Mouse (Mus musculus) gastrocnemius, postnatal 36 days (tissue): ENCODE measurements around the gene Snx29. TPM values are rescaled to one million over a fixed set of nuclear protein-coding genes. Genes with fewer than 3 reads are reported as not detected.
"Not testable (repeated sequence)": the region's sequence is repeated elsewhere in the genome, so short reads cannot be mapped to it uniquely, and the experiment has no call there.

Source experiments
- DNase-seq, 2 experiments: peaks; one replicate each; pipeline ENCODE4 v3.0.0; 2022
- intact Hi-C: fragments of 180-260 bp; cut with DNase I; formaldehyde crosslinking; loops from one replicate; pipeline ENCODE4 v1.15.1; 2025
- total RNA-seq, 2 experiments: library from RNA; stranded (reverse); gene quantifications; 2 replicates each; pipeline ENCODE4 v1.2.3; 2021

Gene Snx29
- total RNA-seq, 2 experiments from 2014 or later, result 7.8 to 10.7 TPM

GRCm38 (mm10) chr16:11570072-11570471 lies 247.4 kb downstream of the Snx29 start:
- DNase-seq, result no peak
- intact Hi-C loops, result no loop called here

DNA sequence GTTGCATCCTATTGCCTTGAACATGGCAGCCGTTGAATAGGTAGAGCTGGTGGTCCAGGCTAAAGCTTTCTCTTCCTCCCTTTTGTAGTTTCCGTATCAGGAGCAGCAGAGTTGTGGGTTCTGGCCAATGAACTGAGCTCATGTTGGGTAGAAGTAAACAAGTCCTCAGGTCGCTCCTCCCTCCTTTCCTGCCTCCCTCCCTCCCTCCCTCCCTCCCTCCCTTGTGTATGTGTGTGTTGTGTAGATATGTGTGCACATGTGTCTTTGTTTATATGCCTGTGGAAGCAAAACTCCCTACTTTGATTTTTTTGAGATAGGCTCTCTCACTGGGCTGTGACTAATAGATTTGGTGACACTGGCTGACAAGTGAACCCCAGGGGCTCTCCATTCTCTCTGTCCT lies 251.8 kb downstream of the Snx29 start:
- DNase-seq, result no peak
- intact Hi-C loops, result no loop called here

GRCm38 (mm10) chr16:11575733-11576132 lies 253.0 kb downstream of the Snx29 start:
- intact Hi-C loops, DNase-seq: not testable (repeated sequence)

DNA sequence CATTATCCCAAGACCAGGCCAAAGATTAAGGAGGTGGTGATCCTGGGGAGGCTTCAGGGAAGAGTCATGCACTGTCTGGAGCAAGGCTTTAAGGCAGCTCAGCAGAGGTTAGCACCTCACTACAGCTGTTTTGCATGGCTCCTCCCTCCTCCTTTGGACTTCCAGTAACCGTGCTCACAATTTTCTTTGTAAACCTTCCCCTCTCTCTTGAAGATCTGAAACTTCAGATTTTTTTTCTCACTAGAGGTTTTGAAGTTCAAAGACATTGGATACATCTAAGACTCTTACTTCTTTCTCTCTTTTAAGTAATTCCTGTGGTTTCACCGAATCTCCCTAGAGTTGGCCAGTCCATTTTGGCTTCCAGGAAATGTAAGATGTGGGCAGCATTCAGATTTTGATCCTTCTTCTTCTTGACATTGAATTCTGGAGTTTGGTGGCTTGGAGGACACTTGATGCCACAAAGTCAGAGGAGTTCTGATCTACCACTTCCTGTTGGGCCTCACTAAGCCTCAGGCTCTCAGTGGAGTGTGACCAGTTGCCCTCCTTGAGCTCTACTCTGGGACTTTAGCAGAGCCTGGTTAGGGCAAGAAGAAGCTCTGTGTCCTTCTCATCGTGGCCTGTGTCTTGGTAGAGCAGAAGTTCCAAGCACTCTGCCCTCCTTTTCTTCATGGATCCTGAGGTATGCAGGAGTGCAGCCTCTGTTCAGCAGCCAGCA lies 255.0 kb downstream of the Snx29 start:
- no peak for DNase-seq
- intact Hi-C loops, result no loop called here

DNA sequence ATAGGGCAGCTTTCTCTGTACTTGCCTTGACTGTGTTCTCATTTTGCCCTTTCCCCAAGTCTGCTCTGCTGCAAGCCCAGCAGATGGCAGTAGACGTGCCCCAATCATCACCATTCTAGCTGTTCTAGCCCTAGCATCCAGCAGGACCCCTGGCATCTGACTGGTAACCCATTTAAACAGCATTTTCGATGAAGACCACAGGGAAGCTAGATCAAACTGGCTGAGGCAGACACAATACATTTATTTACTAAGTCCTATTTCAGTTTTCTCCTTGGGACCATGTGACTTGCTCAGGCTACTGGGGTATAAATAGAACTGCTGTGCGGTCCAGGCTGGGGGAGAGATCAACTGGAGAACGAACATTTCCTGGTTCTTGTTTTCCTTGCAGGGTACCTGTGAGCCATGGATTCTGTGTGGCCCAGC lies 257.0 kb downstream of the Snx29 start:
- DNase-seq, result peak in 1 of 2 experiments; percentile 22

GRCm38 (mm10) chr16:11583941-11584639 lies 261.4 kb downstream of the Snx29 start:
- intact Hi-C loops, result no loop called here
- DNase-seq, result no peak

More for the DNA sequence above, 257.0 kb downstream of the Snx29 start:
- intact Hi-C loops, result no loop called here

DNA sequence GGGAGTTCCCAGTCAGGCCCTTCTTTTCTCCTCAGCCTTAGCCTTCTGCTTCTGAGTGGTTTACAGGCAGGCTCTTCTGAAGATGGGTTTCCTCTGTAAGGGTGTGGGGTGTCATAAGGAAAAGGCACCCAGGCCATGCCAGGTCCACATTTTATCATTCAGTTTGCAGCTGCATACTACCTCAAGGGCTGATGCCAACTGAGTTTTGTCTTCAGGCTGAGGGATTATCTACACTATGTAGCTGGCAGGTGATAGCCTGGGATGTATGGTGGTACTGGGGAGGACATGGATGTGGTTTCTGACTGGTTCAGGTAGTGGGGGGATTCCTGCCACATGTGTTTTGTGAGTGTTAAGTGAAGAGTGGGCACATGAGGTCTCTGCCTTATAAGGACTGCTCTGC lies 266.0 kb downstream of the Snx29 start:
- intact Hi-C loops, result no loop called here
- DNase-seq, result no peak

- DNase-seq, result no peak
- intact Hi-C loops, result no loop called here
Observed at GRCm38 (mm10) chr16:11589336-11589735, 266.6 kb downstream of the Snx29 start.

DNA sequence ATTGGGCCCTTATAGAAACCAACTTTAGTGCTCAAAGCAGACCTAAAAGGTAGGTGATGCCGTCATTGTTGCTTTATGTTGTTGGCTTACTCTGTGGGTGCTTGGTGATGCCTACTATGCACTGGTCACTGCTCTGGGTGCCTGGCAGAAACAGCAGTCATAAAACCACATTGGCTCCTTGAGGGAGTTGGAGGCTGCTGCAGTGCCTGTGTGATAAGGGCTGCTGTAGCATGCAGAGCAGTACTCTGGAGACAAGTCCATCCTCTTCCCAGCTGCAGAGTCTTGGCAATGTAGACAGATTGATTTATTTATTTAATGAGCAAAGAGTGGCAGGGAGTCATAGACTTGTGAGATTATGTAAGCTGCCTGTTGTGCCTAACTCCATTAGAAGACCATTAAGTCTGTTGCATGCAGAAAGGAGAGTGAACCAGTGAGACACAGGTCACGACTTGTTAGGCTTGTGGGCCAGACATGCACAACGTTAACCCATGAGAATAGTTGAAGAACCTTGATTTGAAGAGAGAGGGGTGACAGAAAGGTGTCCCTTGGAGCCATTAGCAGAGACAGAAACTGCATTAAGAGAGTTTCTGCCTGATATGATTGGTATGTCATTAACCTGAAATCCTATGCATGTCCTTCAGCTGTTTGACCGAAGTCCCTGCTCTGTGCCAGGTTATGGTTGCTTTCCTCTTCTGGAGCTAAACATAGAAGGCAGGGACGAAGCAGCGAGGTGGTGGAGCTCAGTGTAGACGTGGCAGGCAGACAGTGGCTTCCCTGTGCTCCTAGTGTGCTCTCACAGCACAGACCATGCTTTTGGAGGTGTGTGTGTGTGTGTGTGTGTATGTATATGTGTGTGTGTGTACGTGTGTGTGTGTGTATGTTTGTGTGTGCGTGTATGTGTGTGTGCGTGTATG lies 267.3 kb downstream of the Snx29 start:
- intact Hi-C loops, result no loop called here
- no peak for DNase-seq

DNA sequence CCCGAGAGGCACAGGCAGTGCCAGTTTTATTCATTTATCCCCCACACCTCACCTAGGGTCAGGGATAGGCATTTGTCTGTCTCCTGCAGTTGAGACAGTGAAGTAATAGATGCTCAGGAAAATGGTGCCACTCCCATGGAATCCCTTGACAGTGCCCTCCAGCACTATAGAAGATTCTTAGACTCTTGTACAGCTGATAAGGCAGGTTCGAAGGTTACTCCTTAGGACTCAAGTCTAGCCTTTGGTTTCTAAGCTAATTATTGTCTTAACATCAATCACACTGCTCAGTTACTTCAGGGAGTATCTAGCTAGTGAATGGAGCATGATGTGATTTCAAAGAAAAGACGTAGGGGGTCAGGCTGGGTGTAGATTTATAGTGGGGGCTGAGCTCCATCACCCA lies 273.9 kb downstream of the Snx29 start:
- intact Hi-C loops, result no loop called here
- no peak for DNase-seq

DNA sequence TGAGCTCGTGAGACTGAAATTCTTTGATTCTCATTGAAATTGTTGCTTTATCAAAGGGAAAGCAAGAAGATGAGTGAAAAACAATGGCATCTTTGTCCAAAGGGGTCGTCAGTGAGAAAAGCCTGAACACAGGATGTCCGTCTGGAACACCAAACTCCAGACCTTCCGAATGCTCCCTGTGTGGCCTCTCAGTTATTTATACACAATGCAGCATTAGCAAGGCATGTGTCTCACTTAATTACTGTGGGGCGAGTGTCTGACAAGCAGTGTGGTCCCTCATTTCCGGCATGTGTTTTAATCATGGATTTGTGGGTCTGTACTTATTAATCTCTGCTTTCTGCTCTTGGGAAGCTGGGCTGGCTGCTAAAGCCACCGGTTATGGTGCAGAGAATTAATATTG lies 275.1 kb downstream of the Snx29 start:
- intact Hi-C loops, result no loop called here
- DNase-seq, result no peak

DNA sequence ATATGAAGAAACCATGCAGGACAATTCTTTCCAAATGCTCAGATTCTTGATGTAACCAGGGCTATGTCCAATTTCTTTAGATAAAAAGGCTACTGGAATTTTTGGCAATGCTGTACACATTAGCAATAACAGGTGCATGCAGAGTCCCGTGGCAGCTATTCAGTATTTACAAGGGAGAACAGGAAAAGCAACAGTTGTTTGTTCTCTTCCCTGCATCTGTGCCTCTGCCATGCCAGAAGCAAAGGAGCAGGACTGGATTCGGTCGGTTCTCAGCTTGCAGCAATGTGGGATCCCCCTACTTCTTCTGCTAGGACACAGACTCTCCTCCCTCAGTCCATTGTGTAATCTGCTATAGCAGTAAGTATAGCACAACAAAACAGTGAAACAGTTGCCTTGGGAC lies 276.8 kb downstream of the Snx29 start:
- intact Hi-C loops, result no loop called here
- DNase-seq, result no peak

- DNase-seq, result no peak
- intact Hi-C loops, result no loop called here
Observed at GRCm38 (mm10) chr16:11601336-11602082, 278.8 kb downstream of the Snx29 start.

DNA sequence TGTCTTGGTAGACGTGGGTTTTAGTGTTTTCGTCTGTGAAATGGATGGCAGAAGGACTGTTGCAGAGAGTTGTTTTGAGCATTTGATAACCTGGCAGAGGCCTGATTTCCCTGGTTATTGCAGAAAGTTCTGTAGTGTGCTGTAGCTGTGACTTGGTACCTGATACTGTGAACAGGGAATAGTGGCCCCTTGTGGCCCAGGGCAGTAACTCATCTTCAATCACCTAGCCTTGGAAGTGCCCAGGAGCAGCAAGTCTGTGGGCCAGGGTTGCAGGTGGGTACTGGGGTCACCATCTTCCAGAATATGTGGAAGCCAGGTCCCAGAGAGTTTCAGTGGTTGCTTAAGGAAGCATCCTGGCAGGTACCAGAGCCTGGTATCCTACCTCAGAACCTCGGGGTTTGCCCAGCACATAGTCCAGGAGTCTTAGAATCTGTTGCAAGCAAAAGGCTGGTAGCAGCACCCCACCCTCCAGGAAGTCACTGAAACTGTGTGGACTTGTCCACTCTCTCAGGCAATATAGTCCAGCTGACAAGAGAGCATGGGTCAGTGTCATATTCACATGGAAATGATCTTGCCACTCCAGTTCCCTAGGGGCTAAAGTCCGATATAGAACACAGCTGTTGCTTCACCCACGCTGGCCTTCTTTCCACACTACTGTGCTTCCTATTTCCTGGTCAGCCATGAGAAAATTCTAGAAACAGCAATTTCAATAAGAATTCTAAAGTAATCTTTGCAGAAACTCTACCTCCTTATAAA lies 281.1 kb downstream of the Snx29 start:
- peak in 1 of 2 experiments; percentile 21 for DNase-seq
- intact Hi-C loops, result loop anchor here (1.0 kb wide), 1 partner anchor 135 kb away; no protein-coding TSS in a partner anchor

GRCm38 (mm10) chr16:11612526-11613126 lies 289.9 kb downstream of the Snx29 start:
- intact Hi-C loops, result no loop called here
- DNase-seq, result no peak

- no peak for DNase-seq
- intact Hi-C loops, result no loop called here
Observed at GRCm38 (mm10) chr16:11614401-11615014, 291.8 kb downstream of the Snx29 start.

DNA sequence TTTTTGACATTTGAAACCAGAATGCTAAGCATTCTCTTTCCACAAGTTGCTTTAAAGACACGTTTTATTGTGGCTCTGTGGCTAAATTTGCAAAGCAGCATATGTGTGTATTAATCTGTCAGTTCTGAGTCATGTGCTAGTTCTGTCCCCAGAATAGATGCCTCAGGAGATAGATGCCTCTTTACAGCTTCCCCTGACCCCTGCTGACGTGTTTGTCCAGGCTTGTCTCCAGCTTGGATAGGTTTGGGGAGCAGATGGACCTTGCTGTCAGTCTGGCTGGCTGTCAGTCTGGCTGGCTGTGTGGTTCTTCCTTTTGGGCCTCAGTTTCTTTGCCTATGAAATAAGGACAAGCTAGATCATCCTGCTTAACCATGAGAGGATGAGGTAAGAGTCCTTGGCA lies 292.9 kb downstream of the Snx29 start:
- no peak for DNase-seq
- intact Hi-C loops, result no loop called here

DNA sequence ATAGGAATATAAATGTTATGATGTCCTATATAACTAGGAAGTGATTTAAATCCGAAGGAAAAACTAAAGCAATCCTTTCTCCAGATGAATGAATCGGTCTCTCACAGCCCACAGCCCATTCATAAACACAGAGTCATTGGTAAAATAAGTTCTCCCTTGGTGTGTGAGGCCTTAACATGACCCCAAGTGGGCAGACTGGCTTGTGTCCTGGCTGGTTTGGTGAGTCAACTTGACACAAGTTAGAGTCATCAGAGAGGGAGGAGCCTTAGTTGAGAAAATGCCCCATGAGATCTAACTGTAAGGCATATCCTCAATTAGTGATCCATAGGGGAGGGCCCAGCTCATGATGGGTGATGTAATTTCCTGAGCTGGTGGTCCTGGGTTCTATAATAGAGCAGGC lies 297.2 kb downstream of the Snx29 start:
- intact Hi-C loops, result no loop called here
- no peak for DNase-seq

GRCm38 (mm10) chr16:11621042-11621441 lies 298.3 kb downstream of the Snx29 start:
- no peak for DNase-seq
- intact Hi-C loops, result no loop called here
